Mouse (Mus musculus): ENCODE results near the gene Ccnc. TPM values are rescaled to one million over a fixed set of nuclear protein-coding genes. Genes with fewer than 3 reads are reported as not detected.

Gene Ccnc
- polyA plus RNA-seq, 1 experiment from 2014 or later = 38.8 TPM

Other genes starting within 250 kb of the Ccnc start
- 0.08 TPM in 1 of 2 replicates, not detected in the other for gene Prdm13, start 41.7 kb upstream of the Ccnc start, polyA plus RNA-seq (2014; fragmentation: Nextera tagmentation; extraction: Ambion mirVana)
- gene Usp45, start 39.5 kb downstream of the Ccnc start, polyA plus RNA-seq (2014; fragmentation: Nextera tagmentation; extraction: Ambion mirVana) = 16.5 and 18.8 TPM in 2 replicates
- gene Tstd3, start 39.5 kb downstream of the Ccnc start, polyA plus RNA-seq (2014; fragmentation: Nextera tagmentation; extraction: Ambion mirVana) = 27.1 and 30.1 TPM in 2 replicates
- gene Pnisr, start 119.9 kb downstream of the Ccnc start, polyA plus RNA-seq (2014; fragmentation: Nextera tagmentation; extraction: Ambion mirVana) = 84.9 and 101 TPM in 2 replicates
- gene Coq3, start 152.0 kb downstream of the Ccnc start, polyA plus RNA-seq (2014; fragmentation: Nextera tagmentation; extraction: Ambion mirVana) = 18.9 and 20.6 TPM in 2 replicates
- 1.4 and 1.8 TPM in 2 replicates for gene Faxc, start 203.6 kb downstream of the Ccnc start, polyA plus RNA-seq (2014; fragmentation: Nextera tagmentation; extraction: Ambion mirVana)

Measured in liver, embryonic 11.5 days (tissue).